Mouse (Mus musculus): Measurements from ENCODE around the gene Plekhg1. TPM values are rescaled to one million over a fixed set of nuclear protein-coding genes. Genes with fewer than 3 reads are reported as not detected.

The Plekhg1 gene
- polyA plus RNA-seq, 1 experiment from 2014 or later, result 4.4 TPM

DNA sequence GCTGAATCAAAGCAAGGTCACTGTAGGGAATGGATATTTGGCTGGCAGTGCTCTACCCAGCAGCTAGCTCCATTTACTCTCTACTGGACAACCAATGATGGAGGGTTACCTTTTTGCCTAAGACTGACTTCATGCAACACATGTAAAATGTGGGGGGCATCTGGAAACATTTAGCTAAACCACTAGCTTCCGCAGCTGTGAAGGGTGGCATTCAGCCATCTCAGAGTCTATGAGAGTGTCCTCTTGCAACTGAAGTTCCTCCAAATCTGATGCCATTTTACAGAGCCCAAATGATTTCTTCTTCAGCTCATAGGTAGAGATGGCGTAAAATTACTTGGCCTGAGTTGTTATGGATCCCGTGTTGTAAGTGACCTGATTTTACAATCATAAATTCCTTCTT lies 67.8 kb downstream of the Plekhg1 start:
- Histone ChIP-seq H3K4me1 (replicated peaks; ENCODE audit: control insufficient read depth, insufficient read depth, low read length) (no peaks in the 10 kb centered on the region), H3K4me3 (replicated peaks; ENCODE audit: low read length) (no peak overlapping the region), H3K9ac (replicated peaks; ENCODE audit: low read depth, low read length) (no peak overlapping the region), H3K4me2 (ENCODE audit: low read length) (no peak overlapping the region), H3K27me3 (replicated peaks; ENCODE audit: control insufficient read depth, insufficient read depth, low read length) (no peaks in the 10 kb centered on the region), H3K36me3 (ENCODE audit: control insufficient read depth, insufficient read depth) (no peaks in the 10 kb centered on the region), H3K9me3 (ENCODE audit: control insufficient read depth, low read length) (no peaks in the 10 kb centered on the region), H3K27ac (ENCODE audit: low read length) (no peak overlapping the region)
- ATAC-seq, result no peak
- WGBS, result 96% methylated on average over 3 of the region's 3 CpGs

GRCm38 (mm10) chr10:3810476-3811273 lies 70.5 kb downstream of the Plekhg1 start:
- Histone ChIP-seq H3K9ac (replicated peaks; ENCODE audit: low read depth, low read length) (no peak overlapping the region), H3K4me3 (replicated peaks; ENCODE audit: low read length) (no peak overlapping the region), H3K36me3 (ENCODE audit: control insufficient read depth, insufficient read depth) (no peaks in the 10 kb centered on the region), H3K27ac (ENCODE audit: low read length) (no peak overlapping the region), H3K4me2 (ENCODE audit: low read length) (no peak overlapping the region), H3K9me3 (ENCODE audit: control insufficient read depth, low read length) (no peaks in the 10 kb centered on the region), H3K27me3 (replicated peaks; ENCODE audit: control insufficient read depth, insufficient read depth, low read length) (no peaks in the 10 kb centered on the region), H3K4me1 (replicated peaks; ENCODE audit: control insufficient read depth, insufficient read depth, low read length) (no peaks in the 10 kb centered on the region)
- WGBS, result 64% methylated on average over 10 of the region's 10 CpGs
- no peak for ATAC-seq

GRCm38 (mm10) chr10:3818940-3819701 lies 79.0 kb downstream of the Plekhg1 start:
- ATAC-seq, result peak; percentile 92
- Histone ChIP-seq H3K9ac (replicated peaks; ENCODE audit: low read depth, low read length) (no peak overlapping the region), H3K36me3 (ENCODE audit: control insufficient read depth, insufficient read depth) (no peaks in the 10 kb centered on the region), H3K4me3 (replicated peaks; ENCODE audit: low read length) (no peak overlapping the region), H3K4me2 (ENCODE audit: low read length) (no peak overlapping the region), H3K9me3 (ENCODE audit: control insufficient read depth, low read length) (no peaks in the 10 kb centered on the region), H3K4me1 (replicated peaks; ENCODE audit: control insufficient read depth, insufficient read depth, low read length) (no peaks in the 10 kb centered on the region), H3K27ac (ENCODE audit: low read length) (no peak overlapping the region), H3K27me3 (replicated peaks; ENCODE audit: control insufficient read depth, insufficient read depth, low read length) (no peaks in the 10 kb centered on the region)
- WGBS, result 27% methylated on average over 5 of the region's 5 CpGs

GRCm38 (mm10) chr10:3823826-3824225 lies 83.7 kb downstream of the Plekhg1 start:
- Histone ChIP-seq H3K4me2 (ENCODE audit: low read length) (no peak overlapping the region), H3K9ac (replicated peaks; ENCODE audit: low read depth, low read length) (no peak overlapping the region), H3K36me3 (ENCODE audit: control insufficient read depth, insufficient read depth) (no peaks in the 10 kb centered on the region), H3K4me1 (replicated peaks; ENCODE audit: control insufficient read depth, insufficient read depth, low read length) (peaks cover 4% of the 10 kb centered on the region; the same call in 1 of the 2 replicates), H3K27ac (ENCODE audit: low read length) (no peak overlapping the region), H3K4me3 (replicated peaks; ENCODE audit: low read length) (no peak overlapping the region), H3K9me3 (ENCODE audit: control insufficient read depth, low read length) (no peaks in the 10 kb centered on the region), H3K27me3 (replicated peaks; ENCODE audit: control insufficient read depth, insufficient read depth, low read length) (no peaks in the 10 kb centered on the region)
- WGBS, result 45% methylated on average over 6 of the region's 6 CpGs
- ATAC-seq, result no peak

GRCm38 (mm10) chr10:3826043-3826442 lies 85.9 kb downstream of the Plekhg1 start:
- WGBS, result 89% methylated on average over 6 of the region's 6 CpGs
- Histone ChIP-seq H3K27ac (ENCODE audit: low read length) (no peak overlapping the region), H3K4me3 (replicated peaks; ENCODE audit: low read length) (no peak overlapping the region), H3K36me3 (ENCODE audit: control insufficient read depth, insufficient read depth) (no peaks in the 10 kb centered on the region), H3K9me3 (ENCODE audit: control insufficient read depth, low read length) (no peaks in the 10 kb centered on the region), H3K27me3 (replicated peaks; ENCODE audit: control insufficient read depth, insufficient read depth, low read length) (no peaks in the 10 kb centered on the region), H3K9ac (replicated peaks; ENCODE audit: low read depth, low read length) (no peak overlapping the region), H3K4me2 (ENCODE audit: low read length) (no peak overlapping the region), H3K4me1 (replicated peaks; ENCODE audit: control insufficient read depth, insufficient read depth, low read length) (peaks cover 4% of the 10 kb centered on the region)
- no peak for ATAC-seq

- Histone ChIP-seq H3K4me3 (replicated peaks; ENCODE audit: low read length) (no peak overlapping the region), H3K27ac (ENCODE audit: low read length) (no peak overlapping the region), H3K9me3 (ENCODE audit: control insufficient read depth, low read length) (no peaks in the 10 kb centered on the region), H3K36me3 (ENCODE audit: control insufficient read depth, insufficient read depth) (no peaks in the 10 kb centered on the region), H3K27me3 (replicated peaks; ENCODE audit: control insufficient read depth, insufficient read depth, low read length) (no peaks in the 10 kb centered on the region), H3K4me2 (ENCODE audit: low read length) (no peak overlapping the region), H3K4me1 (replicated peaks; ENCODE audit: control insufficient read depth, insufficient read depth, low read length) (peaks cover 4% of the 10 kb centered on the region), H3K9ac (replicated peaks; ENCODE audit: low read depth, low read length) (no peak overlapping the region)
- WGBS, result 25% methylated on average over 1 of the region's 1 CpGs
- peak; percentile 66 for ATAC-seq
These were observed 87.2 kb downstream of the Plekhg1 start for GRCm38 (mm10) chr10:3827368-3827767.

DNA sequence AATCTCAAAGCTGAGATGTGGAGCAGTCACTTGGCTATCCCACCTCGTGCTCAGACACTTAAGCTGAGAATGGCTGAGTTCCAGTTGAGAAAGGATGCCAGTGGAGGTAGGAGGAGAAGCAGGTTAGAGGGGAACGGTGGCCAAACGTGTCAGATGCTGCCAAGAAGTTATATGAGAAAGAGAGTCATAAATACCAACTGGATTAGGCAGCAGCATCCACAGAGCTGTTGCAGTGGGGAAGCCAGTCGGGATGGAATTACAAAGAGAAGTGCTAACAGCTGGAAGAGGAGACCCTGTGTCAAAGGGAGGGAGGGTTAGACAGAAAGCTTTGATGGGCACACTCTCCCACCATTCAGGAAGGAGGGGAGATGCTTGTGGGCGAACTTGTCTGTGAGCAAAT lies 89.3 kb downstream of the Plekhg1 start:
- Histone ChIP-seq H3K36me3 (ENCODE audit: control insufficient read depth, insufficient read depth) (no peaks in the 10 kb centered on the region), H3K27ac (ENCODE audit: low read length) (no peak overlapping the region), H3K4me2 (ENCODE audit: low read length) (no peak overlapping the region), H3K9ac (replicated peaks; ENCODE audit: low read depth, low read length) (no peak overlapping the region), H3K4me3 (replicated peaks; ENCODE audit: low read length) (no peak overlapping the region), H3K27me3 (replicated peaks; ENCODE audit: control insufficient read depth, insufficient read depth, low read length) (no peaks in the 10 kb centered on the region), H3K4me1 (replicated peaks; ENCODE audit: control insufficient read depth, insufficient read depth, low read length) (peaks cover 4% of the 10 kb centered on the region), H3K9me3 (ENCODE audit: control insufficient read depth, low read length) (no peaks in the 10 kb centered on the region)
- no peak for ATAC-seq
- WGBS, result 46% methylated on average over 5 of the region's 5 CpGs

GRCm38 (mm10) chr10:3830618-3831017 lies 90.5 kb downstream of the Plekhg1 start:
- ATAC-seq, result no peak
- H3K27ac ChIP-seq (ENCODE audit: low read length), result no peak overlapping the region

GRCm38 (mm10) chr10:3831597-3832351 lies 91.6 kb downstream of the Plekhg1 start:
- H3K4me1 ChIP-seq (replicated peaks; ENCODE audit: control insufficient read depth, insufficient read depth, low read length), result peaks cover 4% of the 10 kb centered on the region
- H3K4me3 ChIP-seq (replicated peaks; ENCODE audit: low read length), result no peak overlapping the region
- no peak overlapping the region for H3K27ac ChIP-seq (ENCODE audit: low read length)
- no peaks in the 10 kb centered on the region for H3K9me3 ChIP-seq (ENCODE audit: control insufficient read depth, low read length)
- no peak; the same call in 1 of the 2 replicates for ATAC-seq
- H3K4me2 ChIP-seq (ENCODE audit: low read length), result no peak overlapping the region
- H3K9ac ChIP-seq (replicated peaks; ENCODE audit: low read depth, low read length), result no peak overlapping the region
- WGBS, result 71% methylated on average over 11 of the region's 11 CpGs
- no peaks in the 10 kb centered on the region for H3K27me3 ChIP-seq (replicated peaks; ENCODE audit: control insufficient read depth, insufficient read depth, low read length)
- no peaks in the 10 kb centered on the region for H3K36me3 ChIP-seq (ENCODE audit: control insufficient read depth, insufficient read depth)

More at GRCm38 (mm10) chr10:3830618-3831017, 90.5 kb downstream of the Plekhg1 start:
- Histone ChIP-seq H3K4me3 (replicated peaks; ENCODE audit: low read length) (no peak overlapping the region), H3K9me3 (ENCODE audit: control insufficient read depth, low read length) (no peaks in the 10 kb centered on the region), H3K9ac (replicated peaks; ENCODE audit: low read depth, low read length) (no peak overlapping the region), H3K4me2 (ENCODE audit: low read length) (no peak overlapping the region), H3K36me3 (ENCODE audit: control insufficient read depth, insufficient read depth) (no peaks in the 10 kb centered on the region), H3K27me3 (replicated peaks; ENCODE audit: control insufficient read depth, insufficient read depth, low read length) (no peaks in the 10 kb centered on the region), H3K4me1 (replicated peaks; ENCODE audit: control insufficient read depth, insufficient read depth, low read length) (peaks cover 4% of the 10 kb centered on the region)
- 94% methylated on average over 1 of the region's 1 CpGs for WGBS
